In the genomic region with DNA sequence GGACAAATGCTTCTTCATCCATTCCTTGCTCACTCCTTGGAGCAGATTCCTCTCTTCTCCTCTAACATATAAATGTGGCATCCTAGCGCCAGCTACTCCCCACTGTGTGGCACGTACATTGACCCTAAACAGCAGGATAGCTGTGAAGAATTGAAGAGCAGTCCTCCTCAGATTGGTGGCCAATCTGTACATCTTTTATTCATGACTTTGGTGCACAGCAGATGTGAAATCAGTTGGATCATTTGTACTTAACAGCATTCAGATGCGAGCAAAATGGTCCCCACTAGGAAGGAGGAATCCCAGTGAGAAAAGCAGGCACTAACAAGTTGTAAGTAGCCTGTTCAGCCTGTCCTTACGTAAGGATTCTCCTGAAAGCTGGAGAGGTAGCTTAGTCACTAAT, we compare ENCODE assay signal across 18 mouse cellular contexts.
A peak's percentile ranks its signal among the peaks of the same experiment; 100 is the strongest.
DNase-seq lines count a peak whose midpoint lies in the region; ATAC-seq and TF ChIP-seq lines count a peak whose summit lies in the region.
"Had no signal": no experiment of that assay in that cellular context is flagged by ENCODE, and none has a peak within 500 bp of the region (broad histone marks: within the 10 kb centered on the region; RNA-seq: fewer than 3 reads in every experiment).

No protein-coding gene starts in this region.

- no peaks in the 10 kb centered on the region for H3K36me3 ChIP-seq in hindbrain, embryonic 12.5 days
- no peaks in the 10 kb centered on the region for H3K36me3 ChIP-seq in hindbrain, embryonic 16.5 days (ENCODE audit: control insufficient read depth, insufficient read depth, low read length)
- no peaks in the 10 kb centered on the region for H3K36me3 ChIP-seq in forebrain, embryonic 15.5 days
- no peaks in the 10 kb centered on the region for H3K36me3 ChIP-seq in midbrain, postnatal 0 days (ENCODE audit: insufficient read depth, low read length)
- no peaks in the 10 kb centered on the region for H3K36me3 ChIP-seq in kidney, embryonic 14.5 days (ENCODE audit: control insufficient read depth, insufficient read depth, low read length)
- H3K36me3 ChIP-seq: heart, embryonic 10.5 days; stomach, embryonic 15.5 days had no signal

- no peak overlapping the region for H3K27ac ChIP-seq in hindbrain, embryonic 12.5 days
- H3K27ac ChIP-seq in hindbrain, embryonic 16.5 days (ENCODE audit: low read depth, low read length): no peak overlapping the region
- H3K27ac ChIP-seq in forebrain, embryonic 15.5 days (replicated peaks): no peak overlapping the region
- no peak overlapping the region for H3K27ac ChIP-seq in midbrain, postnatal 0 days (ENCODE audit: low read depth, low read length)
- H3K27ac ChIP-seq in kidney, embryonic 14.5 days (ENCODE audit: low read depth, low read length): no peak overlapping the region
- H3K27ac ChIP-seq: heart, embryonic 10.5 days; stomach, embryonic 15.5 days had no signal

- no peak overlapping the region for H3K4me2 ChIP-seq in hindbrain, embryonic 12.5 days (replicated peaks)
- no peak overlapping the region for H3K4me2 ChIP-seq in hindbrain, embryonic 16.5 days (ENCODE audit: low read length)
- no peak overlapping the region for H3K4me2 ChIP-seq in forebrain, embryonic 15.5 days (replicated peaks)
- no peak overlapping the region for H3K4me2 ChIP-seq in midbrain, postnatal 0 days (ENCODE audit: low read depth, low read length, poor library complexity, severe bottlenecking)
- H3K4me2 ChIP-seq in kidney, embryonic 14.5 days (replicated peaks; ENCODE audit: low read depth, low read length): no peak overlapping the region
- H3K4me2 ChIP-seq: liver, embryonic 11.5 days; stomach, embryonic 15.5 days had no signal

- WGBS in hindbrain, embryonic 12.5 days: 49% methylated on average over 4 of the region's 4 CpGs
- WGBS in hindbrain, embryonic 16.5 days: 33% methylated on average over 4 of the region's 4 CpGs
- WGBS in forebrain, embryonic 15.5 days: 47% methylated on average over 4 of the region's 4 CpGs
- WGBS in midbrain, postnatal 0 days: 41% methylated on average over 4 of the region's 4 CpGs
- 87% methylated on average over 4 of the region's 4 CpGs for WGBS in kidney, embryonic 14.5 days

- no peak for TF ChIP-seq CTCF in midbrain, postnatal 0 days (IDR thresholded peaks at IDR 0.05)

- no peak overlapping the region for H3K9ac ChIP-seq in hindbrain, embryonic 12.5 days
- H3K9ac ChIP-seq in hindbrain, embryonic 16.5 days (ENCODE audit: low read depth, low read length): no peak overlapping the region
- H3K9ac ChIP-seq in forebrain, embryonic 15.5 days (replicated peaks): no peak overlapping the region
- H3K9ac ChIP-seq in midbrain, postnatal 0 days (replicated peaks; ENCODE audit: low read length, poor library complexity, severe bottlenecking): no peak overlapping the region
- no peak overlapping the region for H3K9ac ChIP-seq in kidney, embryonic 14.5 days (ENCODE audit: low read depth, low read length)
- H3K9ac ChIP-seq: stomach, embryonic 15.5 days had no signal

- peak; percentile 39 for DNase-seq in brain, adult 2 months (ENCODE audit: low read depth, low spot score)
- peak; percentile 3 for DNase-seq in midbrain, postnatal 0 days (ENCODE audit: low spot score)
- DNase-seq in kidney, adult 11 months: no peak
- DNase-seq: cerebellum, postnatal 14 days; heart, postnatal 10 days; kidney, adult 9 months; left cerebral cortex, postnatal 4 days; lung, adult 2 months; lung, postnatal 36 days; thymus, adult 2 months had no signal

- ATAC-seq in hindbrain, embryonic 12.5 days (ENCODE audit: low FRiP score): peak; percentile 64; the same call in 1 of the 2 replicates
- ATAC-seq in hindbrain, embryonic 16.5 days: no peak; the same call in 1 of the 2 replicates
- 0 out of 2 replicates have a peak, but pooled peaks have one; percentile 43 for ATAC-seq in forebrain, embryonic 15.5 days (replicated peaks)
- no peak for ATAC-seq in midbrain, postnatal 0 days (ENCODE audit: low FRiP score)
- ATAC-seq in kidney, embryonic 14.5 days (ENCODE audit: low FRiP score, low TSS enrichment): no peak

- no peaks in the 10 kb centered on the region for H3K9me3 ChIP-seq in hindbrain, embryonic 12.5 days (replicated peaks)
- H3K9me3 ChIP-seq in hindbrain, embryonic 16.5 days (ENCODE audit: control insufficient read depth, low read length): no peaks in the 10 kb centered on the region
- no peaks in the 10 kb centered on the region for H3K9me3 ChIP-seq in forebrain, embryonic 15.5 days
- H3K9me3 ChIP-seq in midbrain, postnatal 0 days (ENCODE audit: low read length): no peaks in the 10 kb centered on the region
- H3K9me3 ChIP-seq in kidney, embryonic 14.5 days (ENCODE audit: control insufficient read depth, low read length): no peaks in the 10 kb centered on the region
- H3K9me3 ChIP-seq: heart, embryonic 10.5 days; stomach, embryonic 15.5 days had no signal

- no peak overlapping the region for H3K4me3 ChIP-seq in hindbrain, embryonic 12.5 days
- H3K4me3 ChIP-seq in hindbrain, embryonic 16.5 days (ENCODE audit: low read length): no peak overlapping the region
- no peak overlapping the region for H3K4me3 ChIP-seq in forebrain, embryonic 15.5 days
- no peak overlapping the region for H3K4me3 ChIP-seq in midbrain, postnatal 0 days (ENCODE audit: low read depth, low read length)
- no peak overlapping the region for H3K4me3 ChIP-seq in kidney, embryonic 14.5 days (ENCODE audit: low read length)
- H3K4me3 ChIP-seq: erythroblast, embryonic 14.5 days; heart, embryonic 10.5 days; stomach, embryonic 15.5 days had no signal

- no peaks in the 10 kb centered on the region for H3K27me3 ChIP-seq in hindbrain, embryonic 12.5 days
- H3K27me3 ChIP-seq in hindbrain, embryonic 16.5 days (replicated peaks; ENCODE audit: control insufficient read depth, insufficient read depth, low read length): no peaks in the 10 kb centered on the region
- H3K27me3 ChIP-seq in forebrain, embryonic 15.5 days: no peaks in the 10 kb centered on the region
- H3K27me3 ChIP-seq in midbrain, postnatal 0 days (ENCODE audit: insufficient read depth, low read length): no peaks in the 10 kb centered on the region
- H3K27me3 ChIP-seq in kidney, embryonic 14.5 days (ENCODE audit: control insufficient read depth, insufficient read depth, low read length): no peaks in the 10 kb centered on the region
- H3K27me3 ChIP-seq: stomach, embryonic 15.5 days had no signal

- H3K4me1 ChIP-seq in hindbrain, embryonic 12.5 days: 0 out of 2 replicates have a peak, but pooled peaks cover 2% of the 10 kb centered on the region
- H3K4me1 ChIP-seq in hindbrain, embryonic 16.5 days (ENCODE audit: control insufficient read depth, insufficient read depth, low read depth, low read length): no peaks in the 10 kb centered on the region; the same call in 1 of the 2 replicates
- peaks cover 5% of the 10 kb centered on the region; the same call in 1 of the 2 replicates for H3K4me1 ChIP-seq in forebrain, embryonic 15.5 days
- H3K4me1 ChIP-seq in midbrain, postnatal 0 days (ENCODE audit: insufficient read depth, low read length): no peaks in the 10 kb centered on the region
- no peaks in the 10 kb centered on the region for H3K4me1 ChIP-seq in kidney, embryonic 14.5 days (ENCODE audit: control insufficient read depth, insufficient read depth, low read length)
- H3K4me1 ChIP-seq: heart, embryonic 10.5 days had no signal

Comparison
In these comparisons a context has a peak if more than half of its experiments do, and no peak if none do; other contexts are left out.
1. ATAC-seq: peak in hindbrain, embryonic 12.5 days (single experiment) and forebrain, embryonic 15.5 days (single experiment); none in hindbrain, embryonic 16.5 days (single experiment), midbrain, postnatal 0 days (single experiment) and kidney, embryonic 14.5 days (single experiment).